Mouse (Mus musculus) liver, postnatal 0 days (tissue): ENCODE results near the gene Rnf212. TPM values are rescaled to one million over a fixed set of nuclear protein-coding genes. Genes with fewer than 3 reads are reported as not detected.
"Not testable (repeated sequence)": the region's sequence is repeated elsewhere in the genome, so short reads cannot be mapped to it uniquely, and the experiment has no call there.

Source experiments
- ATAC-seq: fragments of 200-750 bp; cut with Nextera tagmentation; 2 replicates; pipeline ENCODE4 v1.8.0; 2017; ENCODE audit warnings: mild to moderate bottlenecking, moderate library complexity
- DNase-seq: peaks from one replicate; pipeline ENCODE4 v3.0.0-alpha.2; 2016
- H3K27ac ChIP-seq: fragments of 300-500 bp; sonication (generic); 2 replicates; pipeline ENCODE4 v1.5.1; 2014; ENCODE audit warnings: antibody characterized with exemption, moderate library complexity, mild to moderate bottlenecking, low read depth
- H3K27me3 ChIP-seq: fragments of 300-500 bp; sonication (generic); 2 replicates; pipeline ENCODE4 v1.6.1; 2014; ENCODE audit warnings: low read length, control low read depth, mixed read lengths; ENCODE audit not compliant: insufficient read depth
- H3K36me3 ChIP-seq: fragments of 300-500 bp; sonication (generic); replicated peaks from 2 replicates; pipeline ENCODE4 v1.6.1; 2014; ENCODE audit warnings: mild to moderate bottlenecking, control low read depth, low read length, moderate library complexity, mixed read lengths; ENCODE audit not compliant: insufficient read depth
- H3K4me1 ChIP-seq: fragments of 300-500 bp; sonication (generic); 2 replicates; pipeline ENCODE4 v1.6.1; 2014; ENCODE audit warnings: antibody characterized with exemption, mild to moderate bottlenecking, control low read depth; ENCODE audit not compliant: insufficient read depth
- H3K4me2 ChIP-seq: fragments of 300-500 bp; sonication (generic); 2 replicates; pipeline ENCODE4 v1.6.1; 2014; ENCODE audit warnings: low read depth, mild to moderate bottlenecking, low read length, moderate library complexity, mixed read lengths
- H3K4me3 ChIP-seq: fragments of 300-500 bp; sonication (generic); 2 replicates; pipeline ENCODE4 v1.5.1; 2014; ENCODE audit warnings: low read depth, low read length
- H3K9ac ChIP-seq: fragments of 300-500 bp; sonication (generic); replicated peaks from 2 replicates; pipeline ENCODE4 v1.6.1; 2014; ENCODE audit warnings: mild to moderate bottlenecking, moderate library complexity
- H3K9me3 ChIP-seq: fragments of 300-500 bp; sonication (generic); 2 replicates; pipeline ENCODE4 v1.6.1; 2016; ENCODE audit warnings: mild to moderate bottlenecking, control low read depth, low read length, mixed read lengths
- CTCF ChIP-seq: sonication (generic); IDR thresholded peaks from 2 replicates; pipeline ENCODE4 v1.5.1; 2016; ENCODE audit warnings: antibody characterized with exemption, low read depth
- EP300 ChIP-seq: IDR thresholded peaks from 2 replicates; pipeline ENCODE4 v1.6.1; 2016; ENCODE audit warnings: antibody characterized with exemption, low read depth, mild to moderate bottlenecking
- WGBS: fragments of 180-500 bp; shearing (Covaris S2); extraction: QIAGEN DNeasy Blood & Tissue Kit; methylation state at CpG from one replicate; pipeline ENCODE4 v1.1.7; 2014; ENCODE audit not compliant: insufficient replicate concordance; 5-methylcytosine and 5-hydroxymethylcytosine counted together
- polyA plus RNA-seq: library from polyadenylated mRNA; unstranded; fragments of >200 nt; fragmentation: Nextera tagmentation; extraction: Ambion mirVana; gene quantifications from 2 replicates; pipeline ENCODE4 v1.2.1, GENCODE M21; 2015

The Rnf212 gene
- polyA plus RNA-seq, 1 experiment from 2014 or later: 0.48 TPM

- TF ChIP-seq EP300 (no peak), CTCF (no peak)
- DNase-seq (no peak), ATAC-seq (no peak)
- no peak overlapping the region for H3K4me3 ChIP-seq
- WGBS: 82% methylated on average over 2 of the region's 2 CpGs
- no peaks in the 10 kb centered on the region for H3K9me3 ChIP-seq
- no peak overlapping the region for H3K27ac ChIP-seq
- no peaks in the 10 kb centered on the region for H3K36me3 ChIP-seq
- no peak overlapping the region for H3K4me2 ChIP-seq
- no peaks in the 10 kb centered on the region for H3K27me3 ChIP-seq
- no peaks in the 10 kb centered on the region for H3K4me1 ChIP-seq
- no peak overlapping the region for H3K9ac ChIP-seq
Observed at GRCm38 (mm10) chr5:108760002-108760401, 14.8 kb downstream of the Rnf212 start.

- H3K4me3 ChIP-seq: no peak overlapping the region
- no peak overlapping the region for H3K4me2 ChIP-seq
- no peak overlapping the region for H3K9ac ChIP-seq
- 48% methylated on average over 3 of the region's 3 CpGs for WGBS
- no peak overlapping the region for H3K27ac ChIP-seq
- TF ChIP-seq EP300: no peak
- peak; percentile 47 for TF ChIP-seq CTCF
- no peak for DNase-seq
- no peaks in the 10 kb centered on the region for H3K36me3 ChIP-seq
- no peak for ATAC-seq
- no peaks in the 10 kb centered on the region for H3K9me3 ChIP-seq
- H3K27me3 ChIP-seq: no peaks in the 10 kb centered on the region
- H3K4me1 ChIP-seq: no peaks in the 10 kb centered on the region
Observed at GRCm38 (mm10) chr5:108758396-108758795, 16.4 kb downstream of the Rnf212 start.

- not testable (repeated sequence) for ATAC-seq, H3K9me3 ChIP-seq, H3K9ac ChIP-seq, H3K4me3 ChIP-seq, H3K27me3 ChIP-seq, DNase-seq, H3K4me2 ChIP-seq, H3K36me3 ChIP-seq, H3K4me1 ChIP-seq
- WGBS: 71% methylated on average over 4 of the region's 4 CpGs
- H3K27ac ChIP-seq: 0 out of 2 replicates have a peak overlapping the region, but pooled peaks have one; percentile 22
Observed at GRCm38 (mm10) chr5:108751258-108751657, 23.5 kb downstream of the Rnf212 start.

GRCm38 (mm10) chr5:108750328-108751210, 24.2 kb downstream of the Rnf212 start:
- Histone ChIP-seq H3K27me3 (no peaks in the 10 kb centered on the region), H3K36me3 (no peaks in the 10 kb centered on the region), H3K9ac (no peak overlapping the region), H3K4me2 (no peak overlapping the region), H3K9me3 (no peaks in the 10 kb centered on the region), H3K4me3 (0 out of 2 replicates have a peak overlapping the region, but pooled peaks have one; percentile 10), H3K4me1 (no peaks in the 10 kb centered on the region), H3K27ac (peak overlapping the region; percentile 22; the same call in 1 of the 2 replicates)
- ATAC-seq (peak; percentile 62), DNase-seq (no peak)
- TF ChIP-seq CTCF (no peak), EP300 (peak; percentile 89)
- 68% methylated on average over 5 of the region's 5 CpGs for WGBS

- H3K36me3 ChIP-seq: no peaks in the 10 kb centered on the region
- H3K9ac ChIP-seq: no peak overlapping the region
- ATAC-seq: 0 out of 2 replicates have a peak, but pooled peaks have one; percentile 47
- H3K27ac ChIP-seq: no peak overlapping the region
- no peaks in the 10 kb centered on the region for H3K4me1 ChIP-seq
- H3K4me2 ChIP-seq: no peak overlapping the region
- no peaks in the 10 kb centered on the region for H3K9me3 ChIP-seq
- no peaks in the 10 kb centered on the region for H3K27me3 ChIP-seq
- no peak for TF ChIP-seq EP300
- no peak for TF ChIP-seq CTCF
- DNase-seq: no peak
- 69% methylated on average over 3 of the region's 3 CpGs for WGBS
- H3K4me3 ChIP-seq: no peak overlapping the region
Observed at GRCm38 (mm10) chr5:108744629-108745028, 30.2 kb downstream of the Rnf212 start.

GRCm38 (mm10) chr5:108743856-108744255, 30.9 kb downstream of the Rnf212 start:
- Histone ChIP-seq H3K4me1 (no peaks in the 10 kb centered on the region), H3K4me2 (no peak overlapping the region), H3K9ac (no peak overlapping the region), H3K27ac (no peak overlapping the region), H3K4me3 (no peak overlapping the region), H3K36me3 (no peaks in the 10 kb centered on the region), H3K9me3 (no peaks in the 10 kb centered on the region), H3K27me3 (no peaks in the 10 kb centered on the region)
- 64% methylated on average over 2 of the region's 2 CpGs for WGBS
- DNase-seq (no peak), ATAC-seq (no peak)
- TF ChIP-seq EP300 (no peak), CTCF (peak; percentile 46)
